Mouse (Mus musculus) stomach, embryonic 16.5 days (tissue): ENCODE measurements around the gene Pigb. TPM values are rescaled to one million over a fixed set of nuclear protein-coding genes. Genes with fewer than 3 reads are reported as not detected.

Source experiments
- ATAC-seq: fragments of 200-750 bp; cut with Nextera tagmentation; 2 replicates; pipeline ENCODE4 v1.8.0; 2017; ENCODE audit warnings: moderate number of reproducible peaks, moderate TSS enrichment; ENCODE audit not compliant: insufficient read depth, low FRiP score
- H3K27ac ChIP-seq: fragments of 300-500 bp; sonication (generic); 2 replicates; pipeline ENCODE4 v1.5.1; 2014; ENCODE audit warnings: low read length
- H3K27me3 ChIP-seq: fragments of 300-500 bp; sonication (generic); 2 replicates; pipeline ENCODE4 v1.6.1; 2014; ENCODE audit warnings: low read length, control low read depth, mixed read lengths; ENCODE audit not compliant: control insufficient read depth, insufficient read depth
- H3K36me3 ChIP-seq: fragments of 300-500 bp; sonication (generic); 2 replicates; pipeline ENCODE4 v1.6.1; 2014; ENCODE audit warnings: low read length; ENCODE audit not compliant: control insufficient read depth, insufficient read depth
- H3K4me1 ChIP-seq: fragments of 300-500 bp; sonication (generic); 2 replicates; pipeline ENCODE4 v1.6.1; 2014; ENCODE audit warnings: low read length, control low read depth, mixed read lengths; ENCODE audit not compliant: control insufficient read depth, insufficient read depth
- H3K4me2 ChIP-seq: fragments of 300-500 bp; sonication (generic); 2 replicates; pipeline ENCODE4 v1.6.1; 2014; ENCODE audit warnings: low read depth, low read length, mixed read lengths
- H3K4me3 ChIP-seq: fragments of 300-500 bp; sonication (generic); replicated peaks from 2 replicates; pipeline ENCODE4 v1.5.1; 2014; ENCODE audit warnings: mild to moderate bottlenecking, low read length
- H3K9ac ChIP-seq: fragments of 300-500 bp; sonication (generic); 2 replicates; pipeline ENCODE4 v1.6.1; 2014; ENCODE audit warnings: low read length
- H3K9me3 ChIP-seq: fragments of 300-500 bp; sonication (generic); replicated peaks from 2 replicates; pipeline ENCODE4 v1.6.1; 2016; ENCODE audit warnings: low read length, control low read depth; ENCODE audit not compliant: control insufficient read depth
- WGBS: fragments of 180-500 bp; shearing (Covaris S2); extraction: QIAGEN DNeasy Blood & Tissue Kit; methylation state at CpG from one replicate; pipeline ENCODE4 v1.1.7; 2014; 5-methylcytosine and 5-hydroxymethylcytosine counted together
- microRNA-seq: library from miRNA; unstranded; fragments of <30 nt; microRNA quantifications from one replicate; pipeline ENCODE4, GENCODE M21; 2016
- polyA plus RNA-seq: library from polyadenylated mRNA; unstranded; fragments of >200 nt; fragmentation: Nextera tagmentation; extraction: Ambion mirVana; gene quantifications from 2 replicates; pipeline ENCODE4 v1.2.1, GENCODE M21; 2015

Pigb gene
- polyA plus RNA-seq, 1 experiment from 2014 or later, result 15.6 TPM

DNA sequence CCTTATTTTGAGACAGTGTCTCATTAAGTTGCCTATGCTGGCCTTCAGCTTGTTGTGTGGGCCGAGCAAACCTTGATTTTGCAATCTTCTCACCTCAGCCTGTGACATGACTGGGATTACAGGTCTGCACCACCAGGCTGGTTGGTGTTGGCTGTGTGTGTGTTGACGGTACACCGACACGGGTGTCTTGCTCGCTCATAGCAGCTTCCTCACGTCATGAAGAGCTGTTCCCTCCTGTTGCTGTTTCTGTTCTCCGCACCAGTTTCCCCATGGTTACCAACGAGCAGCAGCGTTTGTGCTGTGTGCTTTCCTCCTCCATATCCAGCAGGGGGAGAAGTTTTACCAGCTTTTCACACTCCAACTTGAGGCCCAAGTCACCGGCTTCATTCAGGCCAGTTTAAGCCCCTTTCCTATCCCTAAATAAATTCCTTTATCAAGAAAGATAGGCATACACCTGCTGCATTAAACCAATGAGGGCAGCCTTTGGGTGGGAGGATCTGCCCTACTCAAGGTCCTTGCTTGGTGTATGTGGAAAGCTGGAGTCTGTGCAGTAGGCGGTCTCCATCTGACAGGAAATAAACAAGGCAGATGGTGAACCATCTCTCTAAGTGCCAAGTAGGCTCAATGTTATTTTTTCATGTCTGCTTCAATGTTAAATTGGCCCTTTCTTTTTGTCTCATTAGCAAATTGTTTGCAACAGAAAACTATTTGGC, 71.7 kb downstream of the Pigb start:
- no peak overlapping the region for H3K27ac ChIP-seq
- peak; percentile 64; the same call in 1 of the 2 replicates for ATAC-seq
- no peaks in the 10 kb centered on the region for H3K4me1 ChIP-seq
- no peaks in the 10 kb centered on the region for H3K9me3 ChIP-seq
- H3K27me3 ChIP-seq, result no peaks in the 10 kb centered on the region
- H3K4me3 ChIP-seq, result no peak overlapping the region
- 24% methylated on average over 11 of the region's 11 CpGs for WGBS
- H3K9ac ChIP-seq, result 0 out of 2 replicates have a peak overlapping the region, but pooled peaks have one; percentile 7
- H3K36me3 ChIP-seq, result no peaks in the 10 kb centered on the region
- H3K4me2 ChIP-seq, result no peak overlapping the region

DNA sequence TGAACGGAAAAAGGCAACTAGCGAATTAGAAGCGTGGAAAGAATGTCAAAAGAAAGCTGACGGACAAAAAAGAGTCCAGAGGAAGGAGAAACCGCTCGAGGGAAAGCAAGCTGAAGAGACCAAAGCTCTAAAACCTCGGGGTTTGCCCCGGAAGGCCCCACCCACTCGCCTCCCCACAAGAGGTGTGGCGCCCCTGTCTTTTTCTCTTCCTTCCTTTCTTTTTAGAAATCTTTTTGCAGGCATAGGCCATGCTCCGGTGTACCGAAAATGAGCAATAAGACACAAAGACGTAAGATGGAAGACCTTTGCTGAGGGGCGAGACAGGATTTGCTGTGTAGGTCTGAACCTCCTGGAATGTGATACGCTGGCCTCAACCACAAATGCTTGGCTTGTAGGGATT, 78.2 kb downstream of the Pigb start:
- ATAC-seq, result no peak
- no peaks in the 10 kb centered on the region for H3K27me3 ChIP-seq
- peaks cover 3% of the 10 kb centered on the region; the same call in 1 of the 2 replicates for H3K4me1 ChIP-seq
- H3K27ac ChIP-seq, result no peak overlapping the region
- no peak overlapping the region for H3K4me3 ChIP-seq
- H3K9ac ChIP-seq, result no peak overlapping the region
- 82% methylated on average over 15 of the region's 15 CpGs for WGBS
- no peak overlapping the region for H3K4me2 ChIP-seq
- no peaks in the 10 kb centered on the region for H3K36me3 ChIP-seq
- H3K9me3 ChIP-seq, result no peaks in the 10 kb centered on the region

DNA sequence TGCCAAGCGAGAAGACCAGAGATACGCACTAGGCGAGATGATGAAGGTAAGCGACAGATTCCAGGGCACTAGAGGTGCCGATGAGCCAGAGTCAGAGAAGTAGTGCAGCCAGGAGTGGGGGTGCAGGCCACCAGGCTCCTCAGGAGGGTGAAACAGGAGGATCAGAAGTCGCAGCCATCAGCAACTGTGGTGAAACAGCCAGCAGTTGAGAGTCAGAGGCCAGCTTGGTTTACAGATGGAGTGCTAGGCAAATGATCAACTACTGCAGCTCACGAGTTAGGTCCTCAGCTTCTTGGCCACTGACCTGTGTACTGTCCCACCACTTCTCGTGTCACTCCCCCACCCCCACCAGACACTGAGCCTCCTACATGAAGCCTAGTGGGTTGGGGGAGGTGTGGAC, 78.8 kb downstream of the Pigb start:
- Histone ChIP-seq H3K9ac (no peak overlapping the region), H3K36me3 (no peaks in the 10 kb centered on the region), H3K4me1 (peaks cover 3% of the 10 kb centered on the region; the same call in 1 of the 2 replicates), H3K9me3 (no peaks in the 10 kb centered on the region), H3K27me3 (no peaks in the 10 kb centered on the region), H3K4me2 (no peak overlapping the region), H3K27ac (no peak overlapping the region), H3K4me3 (no peak overlapping the region)
- WGBS, result 64% methylated on average over 8 of the region's 8 CpGs
- ATAC-seq, result no peak

DNA sequence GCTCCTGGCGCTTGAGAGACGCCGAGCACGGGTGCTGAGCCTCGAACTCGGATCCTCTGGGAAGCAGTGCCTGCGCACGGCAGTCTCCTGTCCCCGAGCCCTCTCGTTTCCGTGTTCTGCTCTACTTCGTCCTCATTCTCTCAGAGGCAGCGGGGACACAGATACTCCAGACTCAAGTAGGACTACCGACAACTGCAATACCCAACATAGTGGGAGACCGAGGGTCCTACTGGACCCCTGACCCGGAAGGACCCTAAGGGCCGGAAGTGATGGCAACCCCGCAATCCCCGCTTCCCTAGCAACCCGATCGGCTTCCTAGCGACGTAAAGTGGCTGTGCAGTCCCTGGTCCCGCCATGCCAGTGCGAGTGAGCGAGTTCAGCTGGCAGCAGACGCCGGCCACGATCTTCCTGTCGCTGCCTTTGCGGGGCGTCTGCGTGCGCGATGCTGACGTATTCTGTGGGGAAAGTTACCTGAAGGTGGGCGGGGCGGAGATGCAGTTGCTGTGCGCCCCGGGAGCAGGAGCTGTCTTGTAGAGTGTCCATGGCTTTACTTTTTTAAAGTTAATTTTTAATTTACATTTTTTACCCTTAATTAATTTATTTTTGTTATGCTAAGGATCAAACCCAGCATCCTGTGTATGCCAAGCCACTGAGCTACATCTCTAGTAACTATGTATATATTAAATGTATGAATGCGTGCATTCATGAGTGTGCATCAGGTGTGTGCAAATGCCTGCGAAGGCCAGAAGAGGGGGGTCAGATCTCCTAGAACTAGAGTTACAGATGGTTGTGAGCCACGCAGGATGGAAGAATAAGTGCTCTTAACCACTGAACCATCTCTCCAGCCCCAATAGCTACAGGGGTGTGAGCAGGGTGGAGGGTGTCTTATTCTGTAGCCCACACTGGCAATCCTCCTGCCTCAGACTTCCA, 81.4 kb downstream of the Pigb start, which contains the start of the genes Dyx1c1 and Gm44503:
TSS of gene Dyx1c1 (plus strand) at position 265 of the 930 bp plus-strand sequence.
TSS of gene Gm44503 (plus strand) at position 332 of the 930 bp plus-strand sequence.
- 2% methylated on average over 43 of the region's 43 CpGs for WGBS
- Histone ChIP-seq H3K27ac (peak within 1 kb of the TSS; percentile 24; the same call in 1 of the 2 replicates), H3K9ac (peak within 1 kb of the TSS; percentile 74), H3K4me1 (peaks cover 3% of the 10 kb centered on the region; the same call in 1 of the 2 replicates), H3K4me2 (peak within 1 kb of the TSS; percentile 68), H3K4me3 (peak within 1 kb of the TSS; percentile 76), H3K36me3 (no peaks in the 10 kb centered on the region), H3K9me3 (no peaks in the 10 kb centered on the region), H3K27me3 (no peaks in the 10 kb centered on the region)
- peak; percentile 90 for ATAC-seq

Small RNA genes lying within 50 kb of the gene (microRNA-seq; reads per million reads assigned to microRNA genes)
- not detected for gene Gm27353

Other genes starting within 250 kb of the Pigb start
- 0.25 and 0.31 TPM in 2 replicates for gene Prtg, start 233.5 kb downstream of the Pigb start, polyA plus RNA-seq
- gene Pygo1, start 114.7 kb downstream of the Pigb start, polyA plus RNA-seq, result 2.5 and 2.8 TPM in 2 replicates
- gene Dyx1c1, start 81.6 kb downstream of the Pigb start, polyA plus RNA-seq, result 0.77 and 0.81 TPM in 2 replicates
- gene Gm44503, start 81.5 kb downstream of the Pigb start, polyA plus RNA-seq, result not detected in 2 replicates
- gene Ccpg1os, start 55.0 kb downstream of the Pigb start, polyA plus RNA-seq, result 11.2 and 11.7 TPM in 2 replicates
- 36.8 and 38.6 TPM in 2 replicates for gene Ccpg1, start 54.9 kb downstream of the Pigb start, polyA plus RNA-seq
- gene Rab27a, start 4.5 kb upstream of the Pigb start, polyA plus RNA-seq, result 23.3 and 27.7 TPM in 2 replicates
- 0.10 and 0.40 TPM in 2 replicates for gene Khdc3, start 61.5 kb upstream of the Pigb start, polyA plus RNA-seq
- gene Gm20509, start 62.1 kb upstream of the Pigb start, polyA plus RNA-seq, result not detected in 2 replicates
- 85.1 and 90.5 TPM in 2 replicates for gene Rsl24d1, start 73.0 kb upstream of the Pigb start, polyA plus RNA-seq